Mouse (Mus musculus) G1E (cell line): ENCODE data around the gene Bbs12.

Source experiments
- CTCF ChIP-seq: IDR thresholded peaks from 2 replicates; pipeline ENCODE4 v1.5.1; 2012; ENCODE audit warnings: low read depth, low read length, inconsistent platforms, mixed read lengths
- GATA1 ChIP-seq: IDR thresholded peaks from 2 replicates; pipeline ENCODE4 v1.6.1; 2012; ENCODE audit warnings: borderline replicate concordance, low read length, inconsistent platforms, mixed read lengths
- GATA2 ChIP-seq: IDR thresholded peaks from 2 replicates; pipeline ENCODE4 v1.6.1; 2012; ENCODE audit warnings: low read depth, low read length, inconsistent platforms, borderline replicate concordance

GRCm38 (mm10) chr3:37271209-37271608 lies 41.1 kb upstream of the Bbs12 start:
- peak; percentile 86 for TF ChIP-seq CTCF
- TF ChIP-seq GATA2 = no peak
- TF ChIP-seq GATA1 = no peak
